Mouse (Mus musculus) frontal cortex, adult (tissue): ENCODE results near the gene Bace2.

Experiments
- ATAC-seq: cut with Nextera tagmentation; 2 replicates; pipeline ENCODE4 v1.9.2; 2017; ENCODE audit warnings: mild to moderate bottlenecking, moderate library complexity, mixed read lengths; ENCODE audit not compliant: low TSS enrichment

Bace2 gene

GRCm38 (mm10) chr16:97401741-97402140, 45.2 kb downstream of the Bace2 start:
- ATAC-seq = no peak

GRCm38 (mm10) chr16:97402213-97402785, 45.8 kb downstream of the Bace2 start:
- ATAC-seq = no peak

GRCm38 (mm10) chr16:97405476-97406012, 49.0 kb downstream of the Bace2 start:
- peak; percentile 71 for ATAC-seq

GRCm38 (mm10) chr16:97417896-97418542, 61.5 kb downstream of the Bace2 start:
- 0 out of 2 replicates have a peak, but pooled peaks have one; percentile 30 for ATAC-seq

GRCm38 (mm10) chr16:97418749-97419453, 62.4 kb downstream of the Bace2 start:
- ATAC-seq = peak; percentile 73

- no peak for ATAC-seq
These were observed 65.1 kb downstream of the Bace2 start for GRCm38 (mm10) chr16:97421671-97422070.

- no peak for ATAC-seq
These were observed 67.1 kb downstream of the Bace2 start for GRCm38 (mm10) chr16:97423627-97424026.

- ATAC-seq = no peak
These were observed 71.5 kb downstream of the Bace2 start for GRCm38 (mm10) chr16:97428026-97428425.

- ATAC-seq = peak; percentile 90
These were observed 73.5 kb downstream of the Bace2 start for GRCm38 (mm10) chr16:97430091-97430490.

- ATAC-seq = peak; percentile 76
These were observed 74.8 kb downstream of the Bace2 start for GRCm38 (mm10) chr16:97431328-97431727.

- no peak for ATAC-seq
These were observed 77.7 kb downstream of the Bace2 start for GRCm38 (mm10) chr16:97434206-97434605.

GRCm38 (mm10) chr16:97437448-97438056, 81.0 kb downstream of the Bace2 start:
- ATAC-seq = no peak

- ATAC-seq = no peak
These were observed 81.6 kb downstream of the Bace2 start for GRCm38 (mm10) chr16:97438191-97438590.

GRCm38 (mm10) chr16:97441967-97442366, 85.4 kb downstream of the Bace2 start:
- ATAC-seq = peak; percentile 62

- peak; percentile 68; the same call in 1 of the 2 replicates for ATAC-seq
These were observed 87.2 kb downstream of the Bace2 start for GRCm38 (mm10) chr16:97443670-97444263.

- no peak for ATAC-seq
These were observed 90.8 kb downstream of the Bace2 start for GRCm38 (mm10) chr16:97447386-97447785.

- ATAC-seq = no peak
These were observed 103.3 kb downstream of the Bace2 start for GRCm38 (mm10) chr16:97459831-97460230.

- no peak for ATAC-seq
These were observed 104.7 kb downstream of the Bace2 start for GRCm38 (mm10) chr16:97461271-97461670.

GRCm38 (mm10) chr16:97462481-97463181, 106.1 kb downstream of the Bace2 start, which contains the start of gene Mx1:
Gene Mx1, minus strand, starts transcription at chr16:97462907.
- ATAC-seq = peak; percentile 72

GRCm38 (mm10) chr16:97466182-97466957, 109.8 kb downstream of the Bace2 start:
- peak; percentile 85 for ATAC-seq
